Mouse (Mus musculus) midbrain, postnatal 0 days (tissue): ENCODE measurements around the gene Atrn. TPM values are rescaled to one million over a fixed set of nuclear protein-coding genes. Genes with fewer than 3 reads are reported as not detected.

ENCODE experiments used
- ATAC-seq: fragments of 200-750 bp; cut with Nextera tagmentation; 2 replicates; pipeline ENCODE4 v1.8.0; 2017; ENCODE audit warnings: moderate number of reproducible peaks, mild to moderate bottlenecking, moderate TSS enrichment, moderate library complexity; ENCODE audit not compliant: low FRiP score
- DNase-seq: peaks from one replicate; pipeline ENCODE4 v3.0.0-alpha.2; 2015; ENCODE audit warnings: low spot score
- H3K27ac ChIP-seq: fragments of 300-500 bp; sonication (generic); 2 replicates; pipeline ENCODE4 v1.5.1; 2014; ENCODE audit warnings: low read depth, mild to moderate bottlenecking, low read length, mixed read lengths
- H3K27me3 ChIP-seq: fragments of 300-500 bp; sonication (generic); 2 replicates; pipeline ENCODE4 v1.6.1; 2014; ENCODE audit warnings: low read length, control low read depth, mixed read lengths; ENCODE audit not compliant: insufficient read depth
- H3K36me3 ChIP-seq: fragments of 300-500 bp; sonication (generic); 2 replicates; pipeline ENCODE4 v1.6.1; 2014; ENCODE audit warnings: low read length, control low read depth, mixed read lengths; ENCODE audit not compliant: insufficient read depth
- H3K4me1 ChIP-seq: fragments of 300-500 bp; sonication (generic); 2 replicates; pipeline ENCODE4 v1.6.1; 2014; ENCODE audit warnings: mild to moderate bottlenecking, control low read depth, antibody characterized with exemption, low read length, mixed read lengths; ENCODE audit not compliant: insufficient read depth
- H3K4me2 ChIP-seq: fragments of 300-500 bp; sonication (generic); 2 replicates; pipeline ENCODE4 v1.6.1; 2014; ENCODE audit warnings: low read depth, mild to moderate bottlenecking, low read length, mixed read lengths; ENCODE audit not compliant: poor library complexity, severe bottlenecking
- H3K4me3 ChIP-seq: fragments of 300-500 bp; sonication (generic); 2 replicates; pipeline ENCODE4 v1.5.1; 2014; ENCODE audit warnings: low read depth, mild to moderate bottlenecking, low read length, moderate library complexity
- H3K9ac ChIP-seq: fragments of 300-500 bp; sonication (generic); replicated peaks from 2 replicates; pipeline ENCODE4 v1.6.1; 2014; ENCODE audit warnings: mild to moderate bottlenecking, low read length, moderate library complexity, mixed read lengths; ENCODE audit not compliant: poor library complexity, severe bottlenecking
- H3K9me3 ChIP-seq: fragments of 300-500 bp; sonication (generic); 2 replicates; pipeline ENCODE4 v1.6.1; 2016; ENCODE audit warnings: low read length, control low read depth
- CTCF ChIP-seq: IDR thresholded peaks from 2 replicates; pipeline ENCODE4 v1.5.1; 2016; ENCODE audit warnings: antibody characterized with exemption, mild to moderate bottlenecking
- WGBS: fragments of 180-500 bp; shearing (Covaris S2); extraction: QIAGEN DNeasy Blood & Tissue Kit; methylation state at CpG from one replicate; pipeline ENCODE4 v1.1.7; 2014; 5-methylcytosine and 5-hydroxymethylcytosine counted together
- polyA plus RNA-seq: library from polyadenylated mRNA; unstranded; fragments of >200 nt; fragmentation: Nextera tagmentation; extraction: Ambion mirVana; gene quantifications from 2 replicates; pipeline ENCODE4 v1.2.1, GENCODE M21; 2015
- total RNA-seq: library from RNA; depleted of rRNA; stranded (reverse); fragments of >200 nt; gene quantifications from 2 replicates; pipeline ENCODE4 v1.2.3, GENCODE M21; 2014

Atrn gene
- total and polyA plus RNA-seq, 2 experiments from 2014 or later, result 13.5 to 84.4 TPM

GRCm38 (mm10) chr2:130965042-130965441 is 58.7 kb downstream of the Atrn start:
- 90% methylated on average over 1 of the region's 1 CpGs for WGBS
- no peak for DNase-seq
- Histone ChIP-seq H3K27ac (no peak overlapping the region), H3K27me3 (no peaks in the 10 kb centered on the region), H3K36me3 (peaks cover 9% of the 10 kb centered on the region; the same call in 1 of the 2 replicates), H3K4me1 (no peaks in the 10 kb centered on the region), H3K9ac (no peak overlapping the region), H3K4me3 (no peak overlapping the region), H3K4me2 (no peak overlapping the region), H3K9me3 (no peaks in the 10 kb centered on the region)
- TF ChIP-seq CTCF, result no peak
- ATAC-seq, result no peak

GRCm38 (mm10) chr2:130971030-130971429 is 64.7 kb downstream of the Atrn start:
- no peaks in the 10 kb centered on the region for H3K27me3 ChIP-seq
- ATAC-seq, result no peak
- no peak overlapping the region for H3K27ac ChIP-seq
- no peaks in the 10 kb centered on the region for H3K4me1 ChIP-seq
- no peaks in the 10 kb centered on the region for H3K9me3 ChIP-seq
- H3K4me2 ChIP-seq, result no peak overlapping the region
- no peak overlapping the region for H3K4me3 ChIP-seq
- H3K9ac ChIP-seq, result no peak overlapping the region
- no peak for TF ChIP-seq CTCF
- DNase-seq, result no peak
- WGBS, result 93% methylated on average over 4 of the region's 4 CpGs
- peaks cover 31% of the 10 kb centered on the region for H3K36me3 ChIP-seq

GRCm38 (mm10) chr2:130972386-130972785 is 66.1 kb downstream of the Atrn start:
- Histone ChIP-seq H3K27me3 (no peaks in the 10 kb centered on the region), H3K9ac (no peak overlapping the region), H3K4me1 (no peaks in the 10 kb centered on the region), H3K4me3 (no peak overlapping the region), H3K4me2 (no peak overlapping the region), H3K9me3 (no peaks in the 10 kb centered on the region), H3K36me3 (peaks cover 31% of the 10 kb centered on the region), H3K27ac (no peak overlapping the region)
- TF ChIP-seq CTCF, result no peak
- DNase-seq, result no peak
- WGBS, result 95% methylated on average over 4 of the region's 4 CpGs
- ATAC-seq, result no peak

- Histone ChIP-seq H3K4me2 (no peak overlapping the region), H3K9me3 (no peaks in the 10 kb centered on the region), H3K27me3 (no peaks in the 10 kb centered on the region), H3K9ac (no peak overlapping the region), H3K4me3 (no peak overlapping the region), H3K36me3 (peaks cover 35% of the 10 kb centered on the region), H3K27ac (no peak overlapping the region), H3K4me1 (no peaks in the 10 kb centered on the region)
- TF ChIP-seq CTCF, result no peak
- no peak for ATAC-seq
- no peak for DNase-seq
- 89% methylated on average over 1 of the region's 1 CpGs for WGBS
Observed at GRCm38 (mm10) chr2:130974928-130975327, 68.6 kb downstream of the Atrn start.

GRCm38 (mm10) chr2:130977589-130977988 is 71.3 kb downstream of the Atrn start:
- Histone ChIP-seq H3K9me3 (no peaks in the 10 kb centered on the region), H3K4me2 (no peak overlapping the region), H3K4me3 (no peak overlapping the region), H3K36me3 (peaks cover 37% of the 10 kb centered on the region), H3K27ac (no peak overlapping the region), H3K9ac (no peak overlapping the region), H3K27me3 (no peaks in the 10 kb centered on the region), H3K4me1 (no peaks in the 10 kb centered on the region)
- TF ChIP-seq CTCF, result no peak
- DNase-seq (no peak), ATAC-seq (no peak)

- Histone ChIP-seq H3K9me3 (no peaks in the 10 kb centered on the region), H3K27ac (no peak overlapping the region), H3K36me3 (peaks cover 40% of the 10 kb centered on the region), H3K4me1 (no peaks in the 10 kb centered on the region), H3K27me3 (no peaks in the 10 kb centered on the region), H3K4me3 (no peak overlapping the region), H3K4me2 (no peak overlapping the region), H3K9ac (no peak overlapping the region)
- WGBS, result 83% methylated on average over 10 of the region's 10 CpGs
- TF ChIP-seq CTCF, result no peak
- DNase-seq (no peak), ATAC-seq (no peak)
Observed at GRCm38 (mm10) chr2:130978058-130978847, 72.0 kb downstream of the Atrn start.
